Mouse (Mus musculus): ENCODE data around the gene Tcf25. TPM values are rescaled to one million over a fixed set of nuclear protein-coding genes. Genes with fewer than 3 reads are reported as not detected.

The Tcf25 gene
- total RNA-seq, 2 experiments from 2014 or later = 27.2 to 48.6 TPM

DNA sequence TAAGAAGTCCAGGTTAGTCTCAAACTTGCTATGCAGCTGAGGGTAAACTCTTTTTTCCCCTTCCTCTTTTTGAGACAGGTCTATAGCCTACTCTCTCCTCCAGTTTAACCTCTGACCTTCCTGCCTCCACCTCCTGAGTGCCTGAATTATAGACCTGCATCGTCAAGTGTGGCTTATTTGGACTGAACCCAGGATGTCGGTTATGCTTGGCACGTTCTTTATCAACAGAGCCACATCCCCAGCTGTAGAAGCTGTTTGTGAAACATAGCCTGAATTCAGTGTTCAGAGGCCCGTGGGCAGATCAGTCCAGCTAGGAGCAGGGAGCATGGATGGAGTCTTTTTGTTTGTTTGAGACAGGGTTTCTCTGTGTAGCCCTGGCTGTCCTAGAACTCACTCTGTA lies 78.6 kb downstream of the Tcf25 start:
- peak; percentile 54; the same call in 1 of the 2 replicates for ATAC-seq (replicated peaks; ENCODE audit: low FRiP score, poor library complexity, severe bottlenecking)

DNA sequence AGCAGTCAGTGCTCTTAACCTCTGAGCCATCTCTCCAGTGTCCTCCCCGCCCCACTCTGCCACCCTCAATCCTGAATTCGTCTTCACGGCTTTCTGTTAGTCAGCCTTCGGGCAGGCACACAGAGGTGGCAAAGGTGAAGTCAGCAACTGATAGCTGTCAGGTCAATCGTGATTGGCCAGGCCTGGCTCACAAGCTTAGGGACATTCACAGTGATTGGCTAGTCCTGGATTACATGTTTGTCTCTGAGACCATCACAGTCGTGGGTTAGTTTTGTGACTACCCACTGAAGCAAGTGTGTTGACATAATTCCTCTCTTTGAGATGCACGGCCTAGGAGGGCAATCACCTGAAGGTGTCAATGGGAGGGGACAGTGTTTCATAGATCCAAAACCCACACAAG lies 79.7 kb downstream of the Tcf25 start:
- ATAC-seq (replicated peaks; ENCODE audit: low FRiP score, poor library complexity, severe bottlenecking) = peak; percentile 50

Other genes with a start within 250 kb of the Tcf25 start
- not detected in 2 replicates for gene Sult5a1, start 215.4 kb upstream of the Tcf25 start, total RNA-seq (2015; ENCODE audit: low replicate concordance)
- not detected in 2 replicates for gene Sult5a1, start 215.4 kb upstream of the Tcf25 start, total RNA-seq (2017; ENCODE audit: low replicate concordance)
- gene Dpep1, start 187.5 kb upstream of the Tcf25 start, total RNA-seq (2015; ENCODE audit: low replicate concordance) = 0.84 and 2.2 TPM in 2 replicates
- 0.39 TPM in 1 of 2 replicates, not detected in the other for gene Dpep1, start 187.5 kb upstream of the Tcf25 start, total RNA-seq (2017; ENCODE audit: low replicate concordance)
- 20.1 and 49.0 TPM in 2 replicates for gene Chmp1a, start 161.0 kb upstream of the Tcf25 start, total RNA-seq (2015; ENCODE audit: low replicate concordance)
- gene Chmp1a, start 161.0 kb upstream of the Tcf25 start, total RNA-seq (2017; ENCODE audit: low replicate concordance) = 19.7 and 25.7 TPM in 2 replicates
- gene Spata33, start 160.9 kb upstream of the Tcf25 start, total RNA-seq (2015; ENCODE audit: low replicate concordance) = not detected in 2 replicates
- gene Spata33, start 160.9 kb upstream of the Tcf25 start, total RNA-seq (2017; ENCODE audit: low replicate concordance) = 0.26 and 2.3 TPM in 2 replicates
- 3.2 and 9.2 TPM in 2 replicates for gene Cdk10, start 148.9 kb upstream of the Tcf25 start, total RNA-seq (2015; ENCODE audit: low replicate concordance)
- gene Cdk10, start 148.9 kb upstream of the Tcf25 start, total RNA-seq (2017; ENCODE audit: low replicate concordance) = 5.3 and 9.1 TPM in 2 replicates
- gene Spata2l, start 137.5 kb upstream of the Tcf25 start, total RNA-seq (2015; ENCODE audit: low replicate concordance) = 0.42 and 0.72 TPM in 2 replicates
- gene Spata2l, start 137.5 kb upstream of the Tcf25 start, total RNA-seq (2017; ENCODE audit: low replicate concordance) = 1.7 TPM in 1 of 2 replicates, not detected in the other
- gene Zfp276, start 119.6 kb upstream of the Tcf25 start, total RNA-seq (2015; ENCODE audit: low replicate concordance) = 3.6 and 13.8 TPM in 2 replicates
- 5.6 and 8.0 TPM in 2 replicates for gene Zfp276, start 119.6 kb upstream of the Tcf25 start, total RNA-seq (2017; ENCODE audit: low replicate concordance)
- 4.7 and 11.3 TPM in 2 replicates for gene Vps9d1, start 119.4 kb upstream of the Tcf25 start, total RNA-seq (2015; ENCODE audit: low replicate concordance)
- gene Vps9d1, start 119.4 kb upstream of the Tcf25 start, total RNA-seq (2017; ENCODE audit: low replicate concordance) = 9.2 and 16.8 TPM in 2 replicates
- 47.9 and 75.0 TPM in 2 replicates for gene Fanca, start 55.2 kb upstream of the Tcf25 start, total RNA-seq (2015; ENCODE audit: low replicate concordance)
- 31.5 and 34.1 TPM in 2 replicates for gene Fanca, start 55.2 kb upstream of the Tcf25 start, total RNA-seq (2017; ENCODE audit: low replicate concordance)
- not detected in 2 replicates for gene Spire2, start 41.0 kb upstream of the Tcf25 start, total RNA-seq (2015; ENCODE audit: low replicate concordance)
- gene Spire2, start 41.0 kb upstream of the Tcf25 start, total RNA-seq (2017; ENCODE audit: low replicate concordance) = not detected in 2 replicates
- not detected in 2 replicates for gene Mc1r, start 33.4 kb downstream of the Tcf25 start, total RNA-seq (2015; ENCODE audit: low replicate concordance)
- not detected in 2 replicates for gene Mc1r, start 33.4 kb downstream of the Tcf25 start, total RNA-seq (2017; ENCODE audit: low replicate concordance)
- not detected in 2 replicates for gene Tubb3, start 37.7 kb downstream of the Tcf25 start, total RNA-seq (2015; ENCODE audit: low replicate concordance)
- gene Tubb3, start 37.7 kb downstream of the Tcf25 start, total RNA-seq (2017; ENCODE audit: low replicate concordance) = not detected in 2 replicates
- 8.8 and 15.1 TPM in 2 replicates for gene Def8, start 49.8 kb downstream of the Tcf25 start, total RNA-seq (2015; ENCODE audit: low replicate concordance)
- 3.5 and 8.9 TPM in 2 replicates for gene Def8, start 49.8 kb downstream of the Tcf25 start, total RNA-seq (2017; ENCODE audit: low replicate concordance)
- 8.6 and 13.4 TPM in 2 replicates for gene Afg3l1, start 104.2 kb downstream of the Tcf25 start, total RNA-seq (2015; ENCODE audit: low replicate concordance)
- gene Afg3l1, start 104.2 kb downstream of the Tcf25 start, total RNA-seq (2017; ENCODE audit: low replicate concordance) = 6.5 and 9.6 TPM in 2 replicates
- gene Dbndd1, start 141.7 kb downstream of the Tcf25 start, total RNA-seq (2015; ENCODE audit: low replicate concordance) = not detected in 2 replicates
- not detected in 2 replicates for gene Dbndd1, start 141.7 kb downstream of the Tcf25 start, total RNA-seq (2017; ENCODE audit: low replicate concordance)
- not detected in 2 replicates for gene Gas8, start 145.1 kb downstream of the Tcf25 start, total RNA-seq (2015; ENCODE audit: low replicate concordance)
- 0.23 and 1.3 TPM in 2 replicates for gene Gas8, start 145.1 kb downstream of the Tcf25 start, total RNA-seq (2017; ENCODE audit: low replicate concordance)

All from erythroid progenitor cell, adult 5-6 weeks (primary cell).